Mouse (Mus musculus): ENCODE measurements at regions not wholly inside any gene's neighbourhood (a gene's known extent, or its start where the extent isn't known, plus 50 kb on each side); places are given as distances from the start of the nearest gene placed in this dataset.

DNA sequence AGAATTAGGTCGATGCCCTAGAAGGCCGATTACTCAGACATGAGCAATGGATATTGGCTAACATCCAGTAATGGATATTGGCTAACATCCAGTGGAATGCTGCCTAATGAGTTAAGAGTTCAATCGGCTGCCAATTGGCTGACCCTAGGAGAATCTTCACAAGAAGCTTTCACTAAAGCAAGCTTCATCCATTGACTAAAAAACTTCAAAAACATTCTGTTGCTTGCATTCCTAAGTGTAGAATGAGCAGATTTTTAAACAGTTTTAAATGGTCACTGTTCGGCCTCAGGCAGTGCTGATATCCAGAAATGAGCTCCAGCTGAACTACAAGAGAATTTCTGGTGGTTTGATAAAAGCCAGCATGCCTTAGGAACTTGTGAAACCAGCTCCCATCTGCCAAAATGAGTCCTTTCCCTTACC is 56.8 kb upstream of the Cenpe start:
- Histone ChIP-seq H3K9ac (ENCODE audit: low read depth, low read length) (no peak overlapping the region), H3K27me3 (ENCODE audit: insufficient read depth, low read length) (no peaks in the 10 kb centered on the region), H3K4me2 (ENCODE audit: low read length) (no peak overlapping the region), H3K36me3 (ENCODE audit: insufficient read depth, low read length) (no peaks in the 10 kb centered on the region), H3K4me1 (replicated peaks; ENCODE audit: insufficient read depth, low read length) (no peaks in the 10 kb centered on the region), H3K9me3 (replicated peaks; ENCODE audit: low read length) (no peaks in the 10 kb centered on the region), H3K27ac (no peak overlapping the region), H3K4me3 (replicated peaks; ENCODE audit: low read depth, low read length) (no peak overlapping the region)
- DNase-seq (ENCODE audit: low spot score) (peak; percentile 47), ATAC-seq (replicated peaks; ENCODE audit: low FRiP score, low read depth) (no peak)
- TF ChIP-seq CTCF (IDR thresholded peaks at IDR 0.05; ENCODE audit: low read depth) = no peak
- WGBS = 46% methylated on average over 4 of the region's 4 CpGs
